8 mouse cellular contexts compared by ENCODE assay signal in the genomic region with DNA sequence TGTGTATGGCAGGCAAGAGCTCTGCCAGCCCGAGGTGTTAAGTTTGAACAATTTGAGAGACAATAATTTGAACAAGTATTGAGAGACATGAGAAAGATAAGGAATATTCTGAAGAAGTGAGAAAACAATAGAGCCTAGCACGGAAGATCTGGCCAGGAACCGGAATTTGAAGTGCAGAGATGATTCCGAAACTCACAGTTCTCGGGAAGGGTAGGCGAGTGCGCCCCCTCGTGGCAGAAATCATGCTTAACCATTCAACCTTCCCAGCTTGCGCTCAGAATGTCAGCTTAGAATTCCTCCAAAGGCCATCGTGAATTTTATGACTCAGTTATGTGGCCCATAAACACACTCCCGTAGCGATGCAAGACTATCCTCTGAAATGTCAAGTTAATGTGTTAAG. TPM values are rescaled to one million over a fixed set of nuclear protein-coding genes. Genes with fewer than 3 reads are reported as not detected.
DNase-seq lines count a peak whose midpoint lies in the region; ATAC-seq and TF ChIP-seq lines count a peak whose summit lies in the region.

No protein-coding gene starts in this region.

- ATAC-seq in forebrain, embryonic 11.5 days (replicated peaks; ENCODE audit: low FRiP score) = no peak
- no peak for ATAC-seq in liver, postnatal 0 days
- ATAC-seq in neural tube, embryonic 14.5 days (ENCODE audit: low read depth) = no peak

- DNase-seq in CH12.LX (ENCODE audit: extremely low read depth) = peak; percentile 75
- DNase-seq in c-Kit-negative CD71-positive TER-119-positive erythroid progenitor cells, embryonic 14.5 days (ENCODE audit: low read depth, low spot score) = peak; percentile 60
- peak; percentile 91 for DNase-seq in forebrain, embryonic 11.5 days (ENCODE audit: low spot score)
- DNase-seq in heart, postnatal 25 days (ENCODE audit: low spot score) = peak; percentile 67
- peak; percentile 77 for DNase-seq in large intestine, adult 2 months (ENCODE audit: low read depth, low spot score)
- peak; percentile 89 for DNase-seq in liver, postnatal 0 days
- peak; percentile 53 for DNase-seq in telencephalon, adult 2 months (ENCODE audit: low read depth, low spot score)

- in situ Hi-C loops in CH12.LX (cut with MboI; ENCODE audit: low pct_ligation_motif_present, low pct_unique_long_range_greater_than_20kb, low sequenced_read_pairs) = no loop called here

- intact Hi-C loops in heart, postnatal 25 days (cut with DNase I) = loop anchor here (1.0 to 2.0 kb wide), 2 partner anchors 22 to 131 kb away; a partner anchor contains a TSS

- peak; percentile 92 for TF ChIP-seq RAD21 in CH12.LX (IDR thresholded peaks at IDR 0.05; ENCODE audit: low read depth, low read length)

- peaks cover 3% of the 10 kb centered on the region; the same call in 1 of the 2 replicates for H3K79me2 ChIP-seq in CH12.LX (replicated peaks; ENCODE audit: control insufficient read depth, extremely low read depth, insufficient read depth, poor library complexity, severe bottlenecking)

- peaks cover 12 to 20% of the 10 kb centered on the region in 2 experiments for H3K4me1 ChIP-seq in CH12.LX (ENCODE audit: control insufficient read depth in 1 of 2, insufficient read depth in 2 of 2)
- no peaks in the 10 kb centered on the region for H3K4me1 ChIP-seq in forebrain, embryonic 11.5 days (replicated peaks; ENCODE audit: control insufficient read depth, insufficient read depth, low read length)
- peaks cover 15% of the 10 kb centered on the region for H3K4me1 ChIP-seq in liver, postnatal 0 days (ENCODE audit: insufficient read depth)
- peaks cover 13% of the 10 kb centered on the region for H3K4me1 ChIP-seq in neural tube, embryonic 14.5 days (ENCODE audit: control insufficient read depth, insufficient read depth, low read length)

- H3K27me3 ChIP-seq in CH12.LX (replicated peaks) = peaks cover 27% of the 10 kb centered on the region
- H3K27me3 ChIP-seq in forebrain, embryonic 11.5 days (ENCODE audit: control insufficient read depth, insufficient read depth, low read length) = peaks cover 2% of the 10 kb centered on the region; the same call in 1 of the 2 replicates
- H3K27me3 ChIP-seq in liver, postnatal 0 days (ENCODE audit: insufficient read depth, low read length) = 0 out of 2 replicates have a peak, but pooled peaks cover 4% of the 10 kb centered on the region
- peaks cover 5% of the 10 kb centered on the region; the same call in 1 of the 2 replicates for H3K27me3 ChIP-seq in neural tube, embryonic 14.5 days (ENCODE audit: control insufficient read depth, insufficient read depth, low read length)

- H3K27ac ChIP-seq in CH12.LX (ENCODE audit: insufficient read depth, low read depth) = no peak overlapping the region
- H3K27ac ChIP-seq in forebrain, embryonic 11.5 days (ENCODE audit: low read depth, low read length) = no peak overlapping the region
- no peak overlapping the region for H3K27ac ChIP-seq in liver, postnatal 0 days (ENCODE audit: low read depth)
- peak overlapping the region; percentile 16; the same call in 1 of the 2 replicates for H3K27ac ChIP-seq in neural tube, embryonic 14.5 days (ENCODE audit: low read depth, low read length)

- no peak overlapping the region for H3K4me3 ChIP-seq in CH12.LX (replicated peaks in 1 of 3; ENCODE audit: low read depth in 2 of 3, low read length in 2 of 3, poor library complexity in 1 of 3)
- no peak overlapping the region for H3K4me3 ChIP-seq in forebrain, embryonic 11.5 days (ENCODE audit: low read depth, low read length)
- peak overlapping the region; percentile 20; the same call in 1 of the 2 replicates for H3K4me3 ChIP-seq in liver, postnatal 0 days (ENCODE audit: low read depth, low read length)
- H3K4me3 ChIP-seq in neural tube, embryonic 14.5 days (ENCODE audit: low read depth, low read length) = no peak overlapping the region

- no peak overlapping the region for H3K9ac ChIP-seq in CH12.LX (ENCODE audit: insufficient read depth, low read depth)
- no peak overlapping the region for H3K9ac ChIP-seq in forebrain, embryonic 11.5 days (ENCODE audit: low read length)
- 0 out of 2 replicates have a peak overlapping the region, but pooled peaks have one; percentile 8 for H3K9ac ChIP-seq in liver, postnatal 0 days (replicated peaks)
- no peak overlapping the region for H3K9ac ChIP-seq in neural tube, embryonic 14.5 days (replicated peaks; ENCODE audit: low read depth, low read length)

- 4% methylated on average over 12 of the region's 12 CpGs for WGBS in forebrain, embryonic 11.5 days
- 3% methylated on average over 12 of the region's 12 CpGs for WGBS in large intestine, adult 2 months
- 2% methylated on average over 12 of the region's 12 CpGs for WGBS in liver, postnatal 0 days (ENCODE audit: insufficient replicate concordance)
- 2% methylated on average over 12 of the region's 12 CpGs for WGBS in neural tube, embryonic 14.5 days

- no peaks in the 10 kb centered on the region for H3K9me3 ChIP-seq in CH12.LX (replicated peaks; ENCODE audit: low read length)
- no peaks in the 10 kb centered on the region for H3K9me3 ChIP-seq in forebrain, embryonic 11.5 days (ENCODE audit: control insufficient read depth, low read length)
- H3K9me3 ChIP-seq in liver, postnatal 0 days (ENCODE audit: low read length) = no peaks in the 10 kb centered on the region
- no peaks in the 10 kb centered on the region for H3K9me3 ChIP-seq in neural tube, embryonic 14.5 days (ENCODE audit: control insufficient read depth, low read length)

- peak overlapping the region; percentile 37; the same call in 1 of the 2 replicates for H3K4me2 ChIP-seq in CH12.LX (ENCODE audit: insufficient read depth, low read depth, poor library complexity, severe bottlenecking)
- no peak overlapping the region for H3K4me2 ChIP-seq in forebrain, embryonic 11.5 days (ENCODE audit: low read depth, low read length, severe bottlenecking)
- H3K4me2 ChIP-seq in liver, postnatal 0 days (ENCODE audit: low read depth, low read length) = peak overlapping the region; percentile 62
- H3K4me2 ChIP-seq in neural tube, embryonic 14.5 days (ENCODE audit: low read depth, low read length) = peak overlapping the region; percentile 30; the same call in 1 of the 2 replicates

- TF ChIP-seq POLR2A in CH12.LX (IDR thresholded peaks at IDR 0.05; ENCODE audit: low read depth, low read length) = 0 out of 2 replicates have a peak, but pooled peaks have one; percentile 32

- TF ChIP-seq EP300 in CH12.LX (IDR thresholded peaks at IDR 0.05; ENCODE audit: low read length) = no peak
- no peak for TF ChIP-seq EP300 in liver, postnatal 0 days (IDR thresholded peaks at IDR 0.05; ENCODE audit: low read depth)

- no peaks in the 10 kb centered on the region for H3K36me3 ChIP-seq in CH12.LX (replicated peaks in 1 of 2; ENCODE audit: control insufficient read depth in 1 of 2, insufficient read depth in 1 of 2, low read length in 1 of 2)
- no peaks in the 10 kb centered on the region for H3K36me3 ChIP-seq in forebrain, embryonic 11.5 days (ENCODE audit: control insufficient read depth, insufficient read depth, low read length)
- no peaks in the 10 kb centered on the region for H3K36me3 ChIP-seq in liver, postnatal 0 days (replicated peaks; ENCODE audit: insufficient read depth, low read length)
- no peaks in the 10 kb centered on the region for H3K36me3 ChIP-seq in neural tube, embryonic 14.5 days (ENCODE audit: control insufficient read depth, insufficient read depth, low read length)

- dilution Hi-C loops in CH12.LX (cut with MboI; ENCODE audit: extremely low pct_ligation_motif_present, extremely low pct_unique_long_range_greater_than_20kb, low sequenced_read_pairs) = no loop called here

- TF ChIP-seq CTCF in CH12.LX (conservative IDR thresholded peaks at IDR 0.05 in 1 of 2, IDR thresholded peaks at IDR 0.05 in 1 of 2; ENCODE audit: low read depth in 2 of 2, low read length in 2 of 2) = peak; percentile 85 to 97
- peak; percentile 96 for TF ChIP-seq CTCF in liver, postnatal 0 days (IDR thresholded peaks at IDR 0.05; ENCODE audit: low read depth)

RNA-seq across cellular contexts. Expression of a gene that starts 2.4 kb away (rescaled TPM):
- 14.6 and 16.2 TPM in 2 replicates for total RNA-seq in CH12.LX (2012; rRNA removed)
- 11.3 and 11.4 TPM in 2 replicates for total RNA-seq in CH12.LX (2014; rRNA removed)
- polyA plus RNA-seq in CH12.LX (2012; ENCODE audit: insufficient read length, low read depth) = 18.3 and 19.2 TPM in 2 replicates
- polyA plus RNA-seq in forebrain, embryonic 11.5 days (2014; fragmentation: Nextera tagmentation; extraction: Ambion mirVana) = 22.4 and 23.1 TPM in 2 replicates
- 10 to 100 TPM; 18.3 to 23.0 TPM for total RNA-seq in heart, postnatal 25 days (2021)
- 28.1 and 33.1 TPM in 2 replicates for polyA plus RNA-seq in large intestine, adult 2 months (2012; rRNA removed)
- polyA plus RNA-seq in liver, postnatal 0 days (2015; fragmentation: Nextera tagmentation; extraction: Ambion mirVana) = 8.0 and 8.5 TPM in 2 replicates
- 34.2 and 37.2 TPM in 2 replicates for polyA plus RNA-seq in neural tube, embryonic 14.5 days (2014; fragmentation: Nextera tagmentation; extraction: Ambion mirVana)

RNA-seq across cellular contexts. Expression of a gene that starts 18.9 kb away (rescaled TPM):
- total RNA-seq in CH12.LX (2012; rRNA removed) (not detected in 2 replicates), CH12.LX (2014; rRNA removed) (not detected in 2 replicates)
- polyA plus RNA-seq in CH12.LX (2012; ENCODE audit: insufficient read length, low read depth) = 0.07 TPM in 1 of 2 replicates, not detected in the other
- 8.7 and 9.7 TPM in 2 replicates for polyA plus RNA-seq in forebrain, embryonic 11.5 days (2014; fragmentation: Nextera tagmentation; extraction: Ambion mirVana)
- total RNA-seq in heart, postnatal 25 days (2021) = 10 to 100 TPM; 20.9 to 24.3 TPM
- polyA plus RNA-seq in large intestine, adult 2 months (2012; rRNA removed) = 41.8 and 46.9 TPM in 2 replicates
- polyA plus RNA-seq in liver, postnatal 0 days (2015; fragmentation: Nextera tagmentation; extraction: Ambion mirVana) = 4.7 and 6.6 TPM in 2 replicates
- polyA plus RNA-seq in neural tube, embryonic 14.5 days (2014; fragmentation: Nextera tagmentation; extraction: Ambion mirVana) = 2.1 and 3.2 TPM in 2 replicates

RNA-seq across cellular contexts. Expression of a gene that starts 35.9 kb away (rescaled TPM):
- total RNA-seq in CH12.LX (2012; rRNA removed) = not detected in 2 replicates
- total RNA-seq in CH12.LX (2014; rRNA removed) = not detected in 2 replicates
- not detected in 2 replicates for polyA plus RNA-seq in CH12.LX (2012; ENCODE audit: insufficient read length, low read depth)
- 0.09 and 0.19 TPM in 2 replicates for polyA plus RNA-seq in forebrain, embryonic 11.5 days (2014; fragmentation: Nextera tagmentation; extraction: Ambion mirVana)
- 1 to 10 TPM; 5.3 to 7.9 TPM for total RNA-seq in heart, postnatal 25 days (2021)
- 3.3 and 4.2 TPM in 2 replicates for polyA plus RNA-seq in large intestine, adult 2 months (2012; rRNA removed)
- not detected in 2 replicates for polyA plus RNA-seq in liver, postnatal 0 days (2015; fragmentation: Nextera tagmentation; extraction: Ambion mirVana)
- polyA plus RNA-seq in neural tube, embryonic 14.5 days (2014; fragmentation: Nextera tagmentation; extraction: Ambion mirVana) = 0.21 and 13.5 TPM in 2 replicates

RNA-seq across cellular contexts. Expression of a gene that starts 37.3 kb away (rescaled TPM):
- total RNA-seq in CH12.LX (2012; rRNA removed) (7.7 and 9.3 TPM in 2 replicates), CH12.LX (2014; rRNA removed) (8.1 and 9.0 TPM in 2 replicates)
- polyA plus RNA-seq in CH12.LX (2012; ENCODE audit: insufficient read length, low read depth) = 5.9 and 6.5 TPM in 2 replicates
- polyA plus RNA-seq in forebrain, embryonic 11.5 days (2014; fragmentation: Nextera tagmentation; extraction: Ambion mirVana) = 15.6 and 16.3 TPM in 2 replicates
- total RNA-seq in heart, postnatal 25 days (2021) = 10 to 100 TPM in 1 of 2 experiments, 1 to 10 TPM in 1; 9.7 to 14.5 TPM
- 6.1 and 7.8 TPM in 2 replicates for polyA plus RNA-seq in large intestine, adult 2 months (2012; rRNA removed)
- polyA plus RNA-seq in liver, postnatal 0 days (2015; fragmentation: Nextera tagmentation; extraction: Ambion mirVana) = 50.0 and 58.5 TPM in 2 replicates
- 9.4 and 10.8 TPM in 2 replicates for polyA plus RNA-seq in neural tube, embryonic 14.5 days (2014; fragmentation: Nextera tagmentation; extraction: Ambion mirVana)
